Mouse (Mus musculus) bone marrow macrophage, adult 2 months (primary cell): Measurements from ENCODE around the gene Cbfa2t3.

Source experiments
- CTCF ChIP-seq: IDR thresholded peaks from 2 replicates; pipeline ENCODE4 v1.5.1; 2012; ENCODE audit warnings: low read depth, mild to moderate bottlenecking, low read length, moderate library complexity
- POLR2A ChIP-seq: IDR thresholded peaks from 2 replicates; pipeline ENCODE4 v1.6.1; 2012; ENCODE audit warnings: mild to moderate bottlenecking, low read depth, low read length, borderline replicate concordance

- TF ChIP-seq POLR2A (no peak), CTCF (no peak)
Measured at GRCm38 (mm10) chr8:122665667-122666316, 33.1 kb downstream of the Cbfa2t3 start.
